Mouse (Mus musculus) liver, embryonic 12.5 days (tissue): ENCODE data around the gene Abraxas2. TPM values are rescaled to one million over a fixed set of nuclear protein-coding genes. Genes with fewer than 3 reads are reported as not detected.
A peak's percentile ranks its signal among the peaks of the same experiment; 100 is the strongest.

Experiments used
- ATAC-seq: fragments of 200-750 bp; cut with Nextera tagmentation; 2 replicates; pipeline ENCODE4 v1.8.0; 2017; ENCODE audit warnings: moderate number of reproducible peaks, mild to moderate bottlenecking, moderate library complexity
- H3K27ac ChIP-seq: fragments of 300-500 bp; sonication (generic); 2 replicates; pipeline ENCODE4 v1.5.1; 2016; ENCODE audit warnings: mild to moderate bottlenecking
- H3K27me3 ChIP-seq: fragments of 300-500 bp; sonication (generic); replicated peaks from 2 replicates; pipeline ENCODE4 v1.6.1; 2016; ENCODE audit warnings: mild to moderate bottlenecking, moderate library complexity
- H3K36me3 ChIP-seq: fragments of 300-500 bp; sonication (generic); 2 replicates; pipeline ENCODE4 v1.6.1; 2016; ENCODE audit warnings: mild to moderate bottlenecking, moderate library complexity
- H3K4me1 ChIP-seq: fragments of 300-500 bp; sonication (generic); 2 replicates; pipeline ENCODE4 v1.6.1; 2016
- H3K4me2 ChIP-seq: fragments of 300-500 bp; sonication (generic); 2 replicates; pipeline ENCODE4 v1.6.1; 2016; ENCODE audit warnings: mild to moderate bottlenecking, moderate library complexity
- H3K4me3 ChIP-seq: fragments of 300-500 bp; sonication (generic); 2 replicates; pipeline ENCODE4 v1.5.1; 2016; ENCODE audit warnings: mild to moderate bottlenecking, moderate library complexity
- H3K9ac ChIP-seq: fragments of 300-500 bp; sonication (generic); 2 replicates; pipeline ENCODE4 v1.6.1; 2016; ENCODE audit warnings: mild to moderate bottlenecking, moderate library complexity
- H3K9me3 ChIP-seq: fragments of 300-500 bp; sonication (generic); replicated peaks from 2 replicates; pipeline ENCODE4 v1.6.1; 2016; ENCODE audit warnings: mild to moderate bottlenecking, moderate library complexity
- WGBS: fragments of 180-500 bp; shearing (Covaris S2); methylation state at CpG from one replicate; pipeline ENCODE4 v1.1.7; 2016; ENCODE audit not compliant: insufficient replicate concordance; 5-methylcytosine and 5-hydroxymethylcytosine counted together
- polyA plus RNA-seq: library from polyadenylated mRNA; unstranded; fragments of >200 nt; fragmentation: Nextera tagmentation; extraction: Ambion mirVana; gene quantifications from 2 replicates; pipeline ENCODE4 v1.2.1, GENCODE M21; 2016

Abraxas2 gene
- polyA plus RNA-seq, 1 experiment from 2014 or later, result 17.7 TPM

DNA sequence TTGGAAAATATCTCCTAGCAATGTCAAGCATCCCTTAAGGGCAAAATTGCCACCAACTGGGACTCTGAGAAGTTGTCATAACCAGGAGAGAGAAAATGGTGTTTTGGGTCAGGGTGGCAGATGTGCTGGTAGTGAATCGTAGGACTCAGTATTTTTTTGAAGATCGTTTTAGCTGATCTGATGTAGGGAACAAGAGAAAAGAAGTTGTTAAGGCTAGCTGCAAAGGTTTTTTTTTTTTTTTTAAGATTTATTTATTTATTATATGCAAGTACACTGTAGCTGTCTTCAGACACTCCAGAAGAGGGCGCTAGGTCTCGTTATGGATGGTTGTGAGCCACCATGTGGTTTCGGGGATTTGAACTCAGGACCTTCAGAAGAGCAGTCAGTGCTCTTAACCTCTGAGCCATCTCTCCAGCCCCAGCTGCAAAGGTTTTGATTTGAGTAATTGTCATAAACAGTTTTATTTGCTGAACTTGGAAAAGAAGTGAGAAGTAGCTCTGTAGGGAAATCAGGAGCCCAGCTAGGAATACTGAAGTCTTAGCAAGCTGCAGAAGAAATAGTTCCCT, 899 bp upstream of the Abraxas2 start:
- ATAC-seq, result no peak
- H3K36me3 ChIP-seq, result no peaks in the 10 kb centered on the region
- WGBS, result 58% methylated on average over 5 of the region's 5 CpGs
- H3K9me3 ChIP-seq, result no peaks in the 10 kb centered on the region
- H3K4me2 ChIP-seq, result no peak overlapping the region
- no peak overlapping the region for H3K9ac ChIP-seq
- H3K27ac ChIP-seq, result no peak overlapping the region
- peaks cover 39% of the 10 kb centered on the region for H3K4me1 ChIP-seq
- H3K4me3 ChIP-seq, result no peak overlapping the region
- no peaks in the 10 kb centered on the region for H3K27me3 ChIP-seq

GRCm38 (mm10) chr7:132866316-132866715, 7.3 kb downstream of the Abraxas2 start:
- WGBS, result 32% methylated on average over 9 of the region's 9 CpGs
- H3K27ac ChIP-seq, result peak overlapping the region; percentile 47; the same call in 1 of the 2 replicates
- no peak overlapping the region for H3K4me2 ChIP-seq
- peaks cover 63% of the 10 kb centered on the region for H3K36me3 ChIP-seq
- H3K9ac ChIP-seq, result no peak overlapping the region
- H3K4me3 ChIP-seq, result no peak overlapping the region
- peaks cover 20% of the 10 kb centered on the region for H3K4me1 ChIP-seq
- peak; percentile 24; the same call in 1 of the 2 replicates for ATAC-seq
- H3K9me3 ChIP-seq, result no peaks in the 10 kb centered on the region
- no peaks in the 10 kb centered on the region for H3K27me3 ChIP-seq

DNA sequence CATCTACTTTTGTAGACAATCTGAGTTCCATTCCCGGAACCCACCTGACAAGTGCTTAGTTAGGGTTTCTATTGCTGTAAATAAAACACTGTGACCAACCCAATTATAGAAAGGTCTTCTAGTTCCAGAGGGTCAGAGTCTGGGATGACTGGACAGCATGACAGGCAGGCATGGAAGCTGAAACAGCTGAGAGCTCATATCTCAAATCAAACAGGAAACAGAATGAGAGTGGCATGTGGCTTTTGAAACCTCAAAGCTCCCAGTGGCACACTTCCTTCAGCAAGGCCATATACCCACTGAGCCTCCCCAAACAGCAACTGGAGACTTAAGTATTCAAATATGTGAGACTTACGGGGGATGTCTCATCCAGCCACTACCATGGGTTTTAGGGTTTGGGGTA, 14.0 kb downstream of the Abraxas2 start:
- H3K4me2 ChIP-seq, result no peak overlapping the region
- no peak overlapping the region for H3K27ac ChIP-seq
- no peak overlapping the region for H3K9ac ChIP-seq
- ATAC-seq, result no peak
- H3K9me3 ChIP-seq, result no peaks in the 10 kb centered on the region
- H3K27me3 ChIP-seq, result no peaks in the 10 kb centered on the region
- 0 out of 2 replicates have a peak, but pooled peaks cover 3% of the 10 kb centered on the region for H3K4me1 ChIP-seq
- WGBS, result 63% methylated on average over 2 of the region's 2 CpGs
- H3K36me3 ChIP-seq, result peaks cover 96% of the 10 kb centered on the region
- no peak overlapping the region for H3K4me3 ChIP-seq

- 0 out of 2 replicates have a peak, but pooled peaks cover 3% of the 10 kb centered on the region for H3K4me1 ChIP-seq
- WGBS, result 90% methylated on average over 2 of the region's 2 CpGs
- no peak overlapping the region for H3K4me3 ChIP-seq
- no peak overlapping the region for H3K27ac ChIP-seq
- no peaks in the 10 kb centered on the region for H3K9me3 ChIP-seq
- peaks cover 97% of the 10 kb centered on the region for H3K36me3 ChIP-seq
- no peak for ATAC-seq
- no peaks in the 10 kb centered on the region for H3K27me3 ChIP-seq
- no peak overlapping the region for H3K4me2 ChIP-seq
- H3K9ac ChIP-seq, result no peak overlapping the region
Measured at GRCm38 (mm10) chr7:132875391-132876086, 16.5 kb downstream of the Abraxas2 start.

- Histone ChIP-seq H3K4me3 (no peak overlapping the region), H3K4me2 (no peak overlapping the region), H3K4me1 (no peaks in the 10 kb centered on the region), H3K9me3 (no peaks in the 10 kb centered on the region), H3K27ac (no peak overlapping the region), H3K27me3 (no peaks in the 10 kb centered on the region), H3K9ac (no peak overlapping the region), H3K36me3 (peaks cover 98% of the 10 kb centered on the region)
- 53% methylated on average over 1 of the region's 1 CpGs for WGBS
- no peak for ATAC-seq
Measured at GRCm38 (mm10) chr7:132880276-132880675, 21.3 kb downstream of the Abraxas2 start.

DNA sequence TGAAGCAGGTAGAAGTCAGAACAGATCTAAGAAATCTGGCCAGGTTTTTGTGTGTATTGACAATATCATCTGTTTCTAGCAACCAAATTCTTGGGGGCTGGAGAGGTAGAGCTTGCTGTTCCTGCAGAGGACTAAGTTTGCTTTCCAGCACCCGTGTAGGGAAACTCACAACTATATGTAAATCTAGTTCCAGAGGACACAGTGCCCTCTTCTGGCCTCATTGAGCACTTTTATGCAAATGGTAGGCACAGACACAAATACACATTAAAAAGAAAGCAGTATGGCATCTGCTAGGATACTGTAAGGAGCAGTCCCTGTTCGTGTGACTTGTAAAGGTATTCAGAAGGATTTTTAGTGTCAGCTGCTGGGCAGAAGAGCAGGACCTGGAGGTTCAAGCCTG, 23.3 kb downstream of the Abraxas2 start:
- Histone ChIP-seq H3K4me3 (no peak overlapping the region), H3K9ac (no peak overlapping the region), H3K27ac (no peak overlapping the region), H3K4me1 (peaks cover 6% of the 10 kb centered on the region; the same call in 1 of the 2 replicates), H3K4me2 (no peak overlapping the region), H3K36me3 (peaks cover 82% of the 10 kb centered on the region), H3K9me3 (no peaks in the 10 kb centered on the region), H3K27me3 (no peaks in the 10 kb centered on the region)
- ATAC-seq, result no peak
- 56% methylated on average over 2 of the region's 2 CpGs for WGBS

- H3K9me3 ChIP-seq, result no peaks in the 10 kb centered on the region
- no peak overlapping the region for H3K9ac ChIP-seq
- peaks cover 18% of the 10 kb centered on the region for H3K4me1 ChIP-seq
- no peak overlapping the region for H3K27ac ChIP-seq
- H3K4me2 ChIP-seq, result no peak overlapping the region
- WGBS, result 86% methylated on average over 7 of the region's 7 CpGs
- no peak overlapping the region for H3K4me3 ChIP-seq
- H3K27me3 ChIP-seq, result no peaks in the 10 kb centered on the region
- ATAC-seq, result no peak
- peaks cover 66% of the 10 kb centered on the region for H3K36me3 ChIP-seq
Measured at GRCm38 (mm10) chr7:132884031-132884430, 25.0 kb downstream of the Abraxas2 start.

- 57% methylated on average over 7 of the region's 7 CpGs for WGBS
- ATAC-seq, result no peak
Measured at GRCm38 (mm10) chr7:132887019-132887804, 28.2 kb downstream of the Abraxas2 start.

DNA sequence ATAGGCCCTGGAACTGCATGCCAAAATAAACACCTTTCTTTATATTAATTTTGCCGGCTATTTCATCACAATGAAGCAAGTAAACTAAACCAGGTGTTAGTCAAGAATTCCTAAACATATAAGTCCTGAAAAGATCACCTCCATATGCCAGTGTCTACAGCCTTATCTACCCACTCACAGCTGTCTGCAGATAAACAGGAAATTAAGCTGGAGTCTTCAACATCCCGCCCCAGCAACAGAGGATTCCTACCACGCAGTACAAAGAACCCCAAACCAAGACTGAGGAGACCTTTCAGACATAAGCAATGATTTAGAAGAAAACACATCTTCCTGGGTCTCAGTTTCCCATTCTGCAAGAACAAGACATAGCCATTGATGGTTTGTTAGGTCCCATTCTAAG, 29.0 kb downstream of the Abraxas2 start:
- WGBS, result 28% methylated on average over 3 of the region's 3 CpGs
- no peak overlapping the region for H3K4me2 ChIP-seq
- ATAC-seq, result no peak

More at GRCm38 (mm10) chr7:132887019-132887804, 28.2 kb downstream of the Abraxas2 start:
- Histone ChIP-seq H3K36me3 (peaks cover 35% of the 10 kb centered on the region), H3K27me3 (no peaks in the 10 kb centered on the region), H3K9me3 (no peaks in the 10 kb centered on the region), H3K4me1 (peaks cover 18% of the 10 kb centered on the region), H3K27ac (no peak overlapping the region), H3K9ac (no peak overlapping the region), H3K4me2 (no peak overlapping the region), H3K4me3 (no peak overlapping the region)

GRCm38 (mm10) chr7:132888518-132889249, 29.7 kb downstream of the Abraxas2 start:
- no peak overlapping the region for H3K9ac ChIP-seq
- H3K9me3 ChIP-seq, result no peaks in the 10 kb centered on the region
- H3K4me2 ChIP-seq, result no peak overlapping the region
- H3K27me3 ChIP-seq, result no peaks in the 10 kb centered on the region
- H3K4me1 ChIP-seq, result peaks cover 18% of the 10 kb centered on the region
- no peak overlapping the region for H3K27ac ChIP-seq
- ATAC-seq, result no peak; the same call in 1 of the 2 replicates
- H3K36me3 ChIP-seq, result peaks cover 20% of the 10 kb centered on the region
- no peak overlapping the region for H3K4me3 ChIP-seq
- 41% methylated on average over 4 of the region's 4 CpGs for WGBS

More for the DNA sequence above, 29.0 kb downstream of the Abraxas2 start:
- no peaks in the 10 kb centered on the region for H3K27me3 ChIP-seq
- H3K9ac ChIP-seq, result no peak overlapping the region
- peaks cover 18% of the 10 kb centered on the region for H3K4me1 ChIP-seq
- peaks cover 26% of the 10 kb centered on the region for H3K36me3 ChIP-seq
- H3K4me3 ChIP-seq, result no peak overlapping the region
- H3K27ac ChIP-seq, result no peak overlapping the region
- no peaks in the 10 kb centered on the region for H3K9me3 ChIP-seq

DNA sequence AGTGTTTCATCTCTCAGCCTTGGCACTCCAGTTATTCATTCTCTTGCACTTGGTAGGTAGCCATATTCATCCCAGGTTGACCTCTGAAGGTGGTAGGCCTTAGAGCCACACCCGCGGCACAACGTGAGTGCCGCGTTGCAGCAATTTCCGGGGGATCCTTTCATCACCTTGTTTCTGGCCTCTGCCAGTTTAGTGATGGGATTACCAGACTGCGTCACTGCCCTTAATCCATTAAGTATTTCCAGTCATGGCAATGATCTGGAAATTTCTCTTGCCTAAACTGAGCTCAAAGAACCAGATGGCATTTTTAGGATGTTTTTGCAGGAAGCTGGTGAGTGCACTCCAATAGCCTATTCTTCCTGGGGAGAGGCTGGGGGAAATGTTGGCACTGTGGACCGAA, 30.7 kb downstream of the Abraxas2 start:
- no peak overlapping the region for H3K27ac ChIP-seq
- H3K36me3 ChIP-seq, result peaks cover 10% of the 10 kb centered on the region
- H3K9ac ChIP-seq, result no peak overlapping the region
- H3K9me3 ChIP-seq, result no peaks in the 10 kb centered on the region
- WGBS, result 82% methylated on average over 8 of the region's 8 CpGs
- H3K4me1 ChIP-seq, result peaks cover 18% of the 10 kb centered on the region
- no peaks in the 10 kb centered on the region for H3K27me3 ChIP-seq
- ATAC-seq, result no peak
- H3K4me3 ChIP-seq, result no peak overlapping the region
- H3K4me2 ChIP-seq, result no peak overlapping the region
